ENCODE assay signal across 24 mouse cellular contexts in the genomic region with DNA sequence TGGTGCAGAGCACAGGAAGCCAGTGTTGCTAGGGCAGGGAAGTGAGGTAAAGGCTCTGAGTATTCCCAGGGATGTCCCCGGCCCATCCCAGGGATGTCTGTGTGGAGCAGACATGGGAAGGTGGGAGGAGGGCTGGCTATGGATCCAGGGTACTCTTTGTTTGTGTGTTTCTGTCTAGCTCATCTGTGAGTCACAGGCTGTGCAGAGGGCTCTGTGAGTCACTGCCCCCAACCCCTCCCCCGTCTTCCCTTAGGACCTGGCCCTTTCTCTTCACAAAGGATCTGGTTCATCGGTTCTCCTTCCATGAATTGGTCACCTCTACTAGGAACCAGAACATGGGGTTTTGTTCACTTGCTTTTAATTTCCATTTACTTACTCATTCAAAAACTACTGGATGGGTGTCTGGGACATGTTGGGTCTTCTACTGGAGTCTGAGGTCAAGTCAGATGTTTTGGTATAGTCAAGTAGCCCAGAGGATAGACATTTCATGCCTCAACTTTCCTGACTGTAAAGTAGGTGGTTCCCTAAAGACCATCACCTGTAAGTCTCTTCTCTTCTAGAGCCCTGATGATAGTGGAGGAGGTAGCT. TPM values are rescaled to one million over a fixed set of nuclear protein-coding genes. Genes with fewer than 3 reads are reported as not detected.
DNase-seq lines count a peak whose midpoint lies in the region; ATAC-seq and TF ChIP-seq lines count a peak whose summit lies in the region.
"Had no signal": no experiment of that assay in that cellular context is flagged by ENCODE, and none has a peak within 500 bp of the region (broad histone marks: within the 10 kb centered on the region; RNA-seq: fewer than 3 reads in every experiment).

No protein-coding gene starts in this region.

- no peak overlapping the region for H3K4me3 ChIP-seq in midbrain, embryonic 14.5 days (replicated peaks; ENCODE audit: low read depth, low read length)
- no peak overlapping the region for H3K4me3 ChIP-seq in intestine, postnatal 0 days (ENCODE audit: low read depth, low read length)
- H3K4me3 ChIP-seq: embryonic facial prominence, embryonic 12.5 days; forebrain, embryonic 12.5 days; heart, adult 2 months; heart, embryonic 15.5 days; hindbrain, embryonic 10.5 days; intestine, embryonic 15.5 days had no signal

- H3K9me3 ChIP-seq in midbrain, embryonic 14.5 days (ENCODE audit: control insufficient read depth, low read length) = 0 out of 2 replicates have a peak, but pooled peaks cover 3% of the 10 kb centered on the region
- peaks cover 6% of the 10 kb centered on the region; the same call in 1 of the 2 replicates for H3K9me3 ChIP-seq in intestine, postnatal 0 days (ENCODE audit: control insufficient read depth)
- H3K9me3 ChIP-seq: embryonic facial prominence, embryonic 12.5 days; forebrain, embryonic 12.5 days; heart, embryonic 15.5 days; hindbrain, embryonic 10.5 days; intestine, embryonic 15.5 days had no signal

- no peaks in the 10 kb centered on the region for H3K36me3 ChIP-seq in midbrain, embryonic 14.5 days (ENCODE audit: control insufficient read depth, insufficient read depth, low read length)
- H3K36me3 ChIP-seq in intestine, postnatal 0 days (ENCODE audit: control insufficient read depth, insufficient read depth) = no peaks in the 10 kb centered on the region
- H3K36me3 ChIP-seq: embryonic facial prominence, embryonic 12.5 days; forebrain, embryonic 12.5 days; heart, embryonic 15.5 days; hindbrain, embryonic 10.5 days; intestine, embryonic 15.5 days had no signal

- peak; percentile 34 for DNase-seq in adrenal gland, adult 2 months
- no peak for DNase-seq in adrenal gland, adult 18-20 months (ENCODE audit: low spot score in 2 of 2)
- peak; percentile 24 for DNase-seq in 416B (ENCODE audit: low read depth)
- peak; percentile 89 for DNase-seq in Muller cell, postnatal 12 days (ENCODE audit: inconsistent ontology term)
- DNase-seq in fibroblast of lung, adult 2 months (ENCODE audit: low read depth) = peak; percentile 48
- no peak for DNase-seq in midbrain, embryonic 14.5 days
- no peak for DNase-seq in kidney, postnatal 4 days
- DNase-seq: adrenal gland, postnatal 14 days; cerebellum, adult 11-12 months; cerebellum, adult 9-10 months; cerebellum, postnatal 25 days; gastrocnemius, postnatal 14 days; heart, adult 2 months; heart, postnatal 14 days; kidney, adult 2 months had no signal

- 86% methylated on average over 3 of the region's 3 CpGs for WGBS in midbrain, embryonic 14.5 days
- WGBS in intestine, postnatal 0 days = 89% methylated on average over 3 of the region's 3 CpGs

- H3K27me3 ChIP-seq in midbrain, embryonic 14.5 days (ENCODE audit: control insufficient read depth, insufficient read depth, low read length) = no peaks in the 10 kb centered on the region
- no peaks in the 10 kb centered on the region for H3K27me3 ChIP-seq in intestine, postnatal 0 days (replicated peaks; ENCODE audit: control insufficient read depth, insufficient read depth, low read length)
- H3K27me3 ChIP-seq: embryonic facial prominence, embryonic 12.5 days; forebrain, embryonic 12.5 days; intestine, embryonic 15.5 days had no signal

- H3K4me1 ChIP-seq in midbrain, embryonic 14.5 days (ENCODE audit: control insufficient read depth, insufficient read depth, low read length) = no peaks in the 10 kb centered on the region
- H3K4me1 ChIP-seq in intestine, postnatal 0 days (replicated peaks; ENCODE audit: control insufficient read depth, insufficient read depth, low read length) = no peaks in the 10 kb centered on the region
- H3K4me1 ChIP-seq: embryonic facial prominence, embryonic 12.5 days; forebrain, embryonic 12.5 days; heart, embryonic 15.5 days; hindbrain, embryonic 10.5 days; intestine, embryonic 15.5 days had no signal

- H3K9ac ChIP-seq in midbrain, embryonic 14.5 days (replicated peaks; ENCODE audit: low read length) = no peak overlapping the region
- H3K9ac ChIP-seq in intestine, postnatal 0 days (ENCODE audit: low read depth, low read length) = no peak overlapping the region
- H3K9ac ChIP-seq: embryonic facial prominence, embryonic 12.5 days; forebrain, embryonic 12.5 days; heart, embryonic 15.5 days; hindbrain, embryonic 14.5 days; intestine, embryonic 15.5 days had no signal

- no peak for TF ChIP-seq CTCF in intestine, postnatal 0 days (IDR thresholded peaks at IDR 0.05; ENCODE audit: low read depth)

- H3K4me2 ChIP-seq in midbrain, embryonic 14.5 days (ENCODE audit: low read length) = no peak overlapping the region
- H3K4me2 ChIP-seq in intestine, postnatal 0 days (replicated peaks; ENCODE audit: low read depth) = no peak overlapping the region
- H3K4me2 ChIP-seq: embryonic facial prominence, embryonic 12.5 days; forebrain, embryonic 12.5 days; heart, embryonic 11.5 days; heart, embryonic 15.5 days; hindbrain, embryonic 14.5 days; intestine, embryonic 15.5 days had no signal

- no peak for ATAC-seq in midbrain, embryonic 14.5 days (ENCODE audit: low FRiP score, low TSS enrichment)
- no peak for ATAC-seq in intestine, postnatal 0 days
- ATAC-seq: forebrain, embryonic 16.5 days; intestine, embryonic 15.5 days had no signal

- no peak overlapping the region for H3K27ac ChIP-seq in midbrain, embryonic 14.5 days (replicated peaks; ENCODE audit: low read depth, low read length)
- no peak overlapping the region for H3K27ac ChIP-seq in intestine, postnatal 0 days (ENCODE audit: low read depth, low read length)
- H3K27ac ChIP-seq: embryonic facial prominence, embryonic 12.5 days; forebrain, embryonic 12.5 days; heart, adult 2 months; heart, embryonic 15.5 days; hindbrain, embryonic 10.5 days; hindbrain, embryonic 14.5 days; intestine, embryonic 15.5 days had no signal

RNA-seq across cellular contexts. Expression of gene Tnfrsf13b, which starts 6.5 kb away (rescaled TPM):
- under 1 TPM; 0.40 to 0.83 TPM for total RNA-seq in adrenal gland, adult 2 months (2021)
- polyA plus RNA-seq in adrenal gland, adult 2 months (2012; rRNA removed) = 3.5 and 4.5 TPM in 2 replicates
- total RNA-seq in adrenal gland, adult 18-20 months (2021) = under 1 TPM; 0.50 to 0.70 TPM
- 0.35 and 2.0 TPM in 2 replicates for polyA plus RNA-seq in midbrain, embryonic 14.5 days (2014; fragmentation: Nextera tagmentation; extraction: Ambion mirVana)
- 1.8 and 2.3 TPM in 2 replicates for polyA plus RNA-seq in intestine, postnatal 0 days (2015; fragmentation: Nextera tagmentation; extraction: Ambion mirVana)

RNA-seq across cellular contexts. Expression of gene Usp22, which starts 54.8 kb away (rescaled TPM):
- 10 to 100 TPM; 62.5 to 62.6 TPM for total RNA-seq in adrenal gland, adult 2 months (2021)
- polyA plus RNA-seq in adrenal gland, adult 2 months (2012; rRNA removed) = 126 and 150 TPM in 2 replicates
- total RNA-seq in adrenal gland, adult 18-20 months (2021) = 10 to 100 TPM; 42.3 to 57.6 TPM
- 462 and 529 TPM in 2 replicates for polyA plus RNA-seq in midbrain, embryonic 14.5 days (2014; fragmentation: Nextera tagmentation; extraction: Ambion mirVana)
- 26.3 and 27.0 TPM in 2 replicates for polyA plus RNA-seq in intestine, postnatal 0 days (2015; fragmentation: Nextera tagmentation; extraction: Ambion mirVana)

Comparison
In these comparisons a context has a peak if more than half of its experiments do, and no peak if none do; other contexts are left out.
1. DNase-seq: peak in adrenal gland, adult 2 months (single experiment), 416B (single experiment), Muller cell, postnatal 12 days (single experiment) and fibroblast of lung, adult 2 months (single experiment); none in adrenal gland, adult 18-20 months (0 of 2), midbrain, embryonic 14.5 days (single experiment) and kidney, postnatal 4 days (0 of 2).